Mouse (Mus musculus): ENCODE results near the gene Cox19.

GRCm38 (mm10) chr5:139373889-139374444 is 22.7 kb upstream of the Cox19 start:
- TF ChIP-seq GATA1 (IDR thresholded peaks at IDR 0.05; ENCODE audit: borderline replicate concordance, low read length) = no peak
- no peak for TF ChIP-seq FLI1 (IDR thresholded peaks at IDR 0.05; ENCODE audit: low read length)
